Mouse (Mus musculus): ENCODE data around the gene Mpped1.

Mpped1 gene

DNA sequence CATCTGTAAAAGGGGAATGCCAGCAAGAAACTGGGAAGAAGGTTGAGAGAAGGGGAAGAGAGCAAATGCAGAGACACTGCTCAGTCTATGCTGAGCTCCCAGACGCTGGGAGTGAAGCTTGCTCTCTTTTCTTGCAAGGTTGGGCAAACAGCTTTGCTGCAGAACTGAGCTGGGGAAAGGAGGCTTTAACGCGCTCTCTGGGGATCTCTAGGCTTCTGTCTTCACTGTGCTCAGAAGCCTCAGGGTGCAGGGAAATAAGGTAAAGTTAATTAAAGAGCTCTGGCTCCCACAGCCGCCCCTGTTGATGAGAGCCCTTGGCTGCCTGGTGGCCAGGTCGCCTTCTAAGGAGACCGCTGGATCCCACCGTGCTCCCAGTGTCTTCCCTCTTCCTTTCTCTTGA, 17.7 kb downstream of the Mpped1 start:
- DNase-seq = no peak

DNA sequence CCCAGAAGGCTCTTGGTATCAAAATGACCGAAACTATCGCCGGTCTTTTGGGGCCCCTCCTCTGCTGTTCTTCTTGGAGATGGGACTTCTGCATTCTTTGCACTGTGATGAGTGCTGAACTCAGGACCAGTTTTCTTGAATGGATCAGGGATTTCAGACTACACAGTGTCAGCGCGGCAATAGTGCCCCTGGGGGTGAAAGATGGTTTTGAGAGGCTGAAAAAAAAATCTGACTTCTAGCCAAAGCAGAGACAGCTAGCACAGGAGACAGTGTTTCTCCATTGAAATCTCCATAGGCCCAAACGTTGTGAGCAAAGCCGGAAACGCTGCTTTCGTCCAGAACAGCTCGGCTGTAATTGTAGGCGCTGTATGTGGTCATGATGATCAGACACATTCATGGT, 19.7 kb downstream of the Mpped1 start:
- no peak for DNase-seq

DNA sequence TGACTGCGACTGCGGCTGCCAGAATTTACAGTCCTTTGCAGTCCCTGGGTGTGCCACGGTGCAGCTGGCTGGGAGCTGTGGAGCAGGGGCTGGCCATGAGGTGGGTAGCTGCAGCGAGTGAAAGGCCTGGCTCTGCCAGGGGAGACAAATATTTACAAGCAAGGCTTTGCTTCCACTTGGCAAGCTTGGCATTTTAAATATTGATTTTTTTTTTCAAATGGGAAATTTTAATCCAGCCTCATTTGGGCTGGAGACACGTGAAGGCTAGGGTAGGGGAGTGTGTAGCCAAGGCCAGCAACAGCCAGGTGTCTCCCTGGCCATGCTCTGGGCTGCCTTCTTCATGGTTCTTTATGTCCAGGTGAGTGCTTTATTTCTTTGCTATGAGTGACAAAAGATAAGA, 21.7 kb downstream of the Mpped1 start:
- no peak for DNase-seq

DNA sequence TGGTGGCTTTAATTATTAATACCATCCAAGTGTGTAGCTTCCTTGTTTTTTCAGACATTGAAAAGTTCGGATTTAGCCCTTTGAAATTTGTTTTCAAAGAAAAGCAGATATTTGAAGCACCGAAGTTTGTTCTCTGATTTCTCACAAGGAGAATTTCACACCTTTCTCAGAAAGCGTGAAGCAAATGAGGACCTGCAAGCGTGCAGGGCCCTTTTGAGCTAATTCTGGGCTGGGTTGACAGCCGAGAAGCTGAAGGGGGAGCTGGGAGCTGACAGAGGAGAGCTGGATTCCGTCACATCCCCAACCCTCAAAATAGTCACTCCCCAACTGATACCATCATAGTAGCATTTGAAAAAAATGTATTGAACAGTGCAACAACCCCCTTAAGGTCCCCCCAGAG, 34.8 kb downstream of the Mpped1 start:
- DNase-seq = no peak

DNA sequence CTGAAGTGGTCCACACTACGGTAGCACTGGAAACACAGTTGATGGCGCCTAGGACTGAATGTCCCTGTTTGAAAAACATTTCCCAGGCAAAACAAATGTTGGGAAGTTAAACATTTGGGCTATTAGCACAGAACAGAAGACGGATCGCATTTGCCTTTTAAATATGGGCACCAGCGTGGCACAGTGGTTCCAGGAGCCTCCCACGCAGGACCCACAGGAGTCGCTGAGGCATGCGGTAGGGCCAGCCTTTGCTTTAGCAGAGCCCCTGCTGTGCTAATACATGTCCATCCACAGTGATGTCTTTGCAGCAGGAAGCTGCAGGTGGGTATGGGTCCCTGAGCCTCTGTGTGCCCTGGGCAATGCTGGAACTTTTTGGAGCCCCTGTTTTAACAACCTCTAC, 48.7 kb downstream of the Mpped1 start:
- DNase-seq = no peak

DNA sequence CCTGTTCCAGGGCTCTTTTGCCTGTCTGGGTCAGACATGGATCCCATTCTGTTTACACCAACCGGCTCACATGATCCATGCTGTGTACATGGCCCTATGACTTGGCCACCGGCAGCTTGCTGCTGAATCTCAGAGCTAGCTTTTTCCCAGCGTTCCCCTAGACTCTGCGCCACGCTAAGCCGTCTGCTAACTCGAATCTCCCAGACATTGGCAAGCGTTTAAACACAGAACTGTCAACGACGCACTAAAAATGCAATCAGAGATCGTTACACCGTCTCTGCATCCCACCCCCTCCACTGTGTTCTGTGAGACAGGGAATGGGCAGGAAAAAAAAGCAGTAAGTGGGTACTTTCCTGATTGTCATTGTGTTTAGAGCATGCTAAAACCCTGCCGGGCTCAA, 50.0 kb downstream of the Mpped1 start:
- DNase-seq = no peak

DNA sequence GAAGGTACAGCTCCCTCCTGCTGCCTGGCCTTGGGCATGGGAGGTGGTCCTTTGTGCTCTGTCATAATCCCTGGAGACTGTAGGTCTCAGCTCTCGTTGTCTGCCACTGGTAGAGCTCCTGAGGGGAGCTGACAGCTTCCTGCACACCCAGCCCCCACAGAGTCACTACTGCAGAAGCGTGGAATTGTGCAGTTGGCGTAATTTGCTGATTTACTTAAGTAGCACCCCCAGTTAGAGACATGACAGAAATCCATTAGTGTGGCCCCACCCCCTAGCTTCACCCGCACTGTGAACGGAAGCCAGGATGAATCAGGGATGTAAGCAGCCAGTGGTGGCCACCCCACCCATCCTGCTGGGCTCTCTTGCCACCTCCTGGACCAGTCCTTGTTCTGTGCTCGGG, 53.0 kb downstream of the Mpped1 start:
- no peak for DNase-seq

DNA sequence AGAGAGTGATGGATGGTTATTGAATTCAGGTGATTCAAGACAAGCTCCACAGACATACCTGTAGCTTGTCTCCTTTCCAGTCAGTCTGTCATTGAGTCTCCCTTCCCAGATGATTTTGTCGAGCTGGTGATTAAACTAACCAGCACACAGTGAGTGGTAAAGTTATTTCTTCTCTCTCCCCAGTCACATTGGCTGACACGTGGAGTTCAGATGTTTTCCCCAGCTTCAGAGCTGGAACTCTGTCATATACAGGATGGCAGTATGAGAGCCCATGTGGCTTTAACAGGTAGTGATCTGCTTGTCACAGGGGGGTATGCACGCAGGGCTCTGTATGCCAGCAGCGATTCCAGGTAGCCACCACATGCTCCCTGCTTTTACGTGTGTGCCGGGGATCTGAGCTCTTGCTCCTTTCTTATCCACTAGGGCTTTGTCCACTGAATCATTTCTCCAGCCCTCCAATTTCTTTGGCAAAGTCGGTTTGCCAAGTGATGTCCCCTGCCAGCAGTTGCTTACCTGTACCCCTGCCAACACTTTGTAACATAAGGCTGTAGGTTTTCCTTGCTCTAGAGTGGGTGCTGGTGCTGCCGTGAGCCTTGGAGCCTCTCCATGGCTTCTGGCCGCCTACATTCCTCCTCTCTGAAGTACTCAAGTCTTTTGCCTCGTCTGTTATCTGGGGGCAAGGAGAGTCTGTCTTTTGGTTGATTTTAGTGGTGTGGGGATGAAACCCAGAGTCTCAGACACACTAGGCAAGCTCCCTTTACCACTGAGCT, 61.9 kb downstream of the Mpped1 start:
- DNase-seq = no peak

DNA sequence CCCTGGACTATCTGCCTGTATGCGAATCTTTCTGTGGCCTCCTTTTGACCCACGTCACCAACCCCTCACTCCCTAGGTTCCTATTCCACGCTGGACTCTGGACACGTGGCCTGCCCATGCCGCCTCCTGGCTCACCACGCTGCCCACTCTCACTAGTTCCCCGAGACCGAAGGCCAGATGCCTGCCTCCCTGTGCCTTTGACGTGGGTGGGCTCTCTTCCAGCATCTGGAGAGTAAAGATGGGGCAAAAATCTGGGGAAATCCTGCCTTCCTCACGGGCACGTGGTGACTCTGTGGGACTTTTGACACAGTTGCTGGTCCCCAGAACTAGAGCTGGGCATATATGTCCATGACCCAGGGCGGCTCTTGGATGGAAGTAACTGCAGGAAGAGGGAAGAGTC, 63.2 kb downstream of the Mpped1 start:
- DNase-seq = no peak

DNA sequence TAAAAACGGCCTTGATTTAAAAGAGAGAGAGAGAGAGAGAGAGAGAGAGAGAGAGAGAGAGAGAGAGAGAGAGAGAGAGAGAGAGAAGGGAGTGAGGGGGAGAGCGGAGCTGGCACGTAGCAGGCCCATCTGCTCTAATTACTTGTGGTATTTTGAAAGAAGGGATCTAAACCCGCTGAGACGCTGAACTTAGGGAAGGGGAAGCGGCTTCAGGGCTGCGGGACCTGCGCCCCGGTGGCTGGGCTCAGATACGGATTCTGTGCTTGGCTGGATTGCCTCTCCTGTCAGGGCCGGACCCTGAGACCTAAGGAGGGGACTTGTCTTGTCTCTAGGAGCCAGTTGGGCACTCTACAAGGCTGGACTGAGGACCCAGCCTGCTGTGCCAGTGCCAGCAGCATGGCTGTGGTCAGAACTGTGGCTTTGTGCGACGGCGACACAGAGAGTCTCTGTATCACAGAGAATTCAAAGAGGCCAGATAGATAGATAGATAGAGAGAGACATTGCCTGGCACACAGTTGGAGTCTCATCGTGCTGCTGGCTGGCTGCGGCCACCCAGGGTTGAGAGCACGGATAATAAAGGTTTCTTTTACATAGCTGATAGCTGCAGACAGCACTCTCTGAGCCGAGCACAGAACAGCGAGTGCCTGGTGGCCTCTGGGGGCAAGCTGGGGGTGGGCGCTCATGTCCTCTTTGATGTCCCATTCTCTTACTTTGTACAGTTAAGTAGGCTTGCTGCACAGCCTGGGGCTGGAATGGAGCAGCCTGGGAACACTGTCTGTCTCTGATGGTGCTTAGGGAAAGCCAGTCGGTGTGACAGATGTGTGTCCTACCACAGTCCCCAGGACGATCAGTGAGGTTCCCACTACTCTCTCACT, 63.9 kb downstream of the Mpped1 start:
- DNase-seq = no peak

DNA sequence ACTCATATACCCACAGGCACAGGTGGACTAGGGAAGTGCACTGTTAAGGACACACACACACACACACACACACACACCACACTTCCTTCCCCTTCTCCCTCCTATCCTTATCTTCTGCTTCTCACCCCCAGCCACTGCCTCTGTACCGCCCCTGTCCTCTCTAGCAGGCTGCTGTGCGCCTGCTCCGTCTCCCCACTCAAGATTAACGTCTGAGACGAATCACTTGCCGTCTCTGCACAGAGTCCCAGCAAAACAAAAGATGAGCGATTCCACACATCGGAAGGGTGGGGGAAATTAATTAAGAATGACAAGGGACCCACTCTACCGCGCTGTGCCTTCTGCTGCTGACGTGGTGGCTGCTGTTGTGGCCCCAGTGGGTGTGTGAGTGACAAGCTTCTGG, 66.5 kb downstream of the Mpped1 start:
- no peak for DNase-seq

DNA sequence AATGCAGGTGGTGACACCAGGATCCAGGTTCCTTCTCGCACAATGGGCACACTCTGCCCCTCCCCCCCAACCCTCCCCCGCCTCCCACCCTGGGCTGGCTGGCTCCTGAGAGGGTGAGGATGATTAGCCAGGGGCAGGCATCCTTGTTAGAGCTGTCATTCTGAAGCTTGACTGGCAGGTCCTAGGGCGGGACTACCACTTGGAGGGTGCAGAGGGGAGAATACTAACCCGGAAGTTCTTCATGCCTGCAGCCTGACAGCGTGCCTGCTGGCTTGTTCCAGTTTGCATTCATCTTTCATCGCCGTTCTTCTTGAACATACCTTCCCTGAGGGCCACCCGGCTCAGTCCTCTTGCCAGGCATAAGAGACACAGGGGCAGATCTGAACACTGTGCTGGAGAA, 67.3 kb downstream of the Mpped1 start:
- DNase-seq = no peak

DNA sequence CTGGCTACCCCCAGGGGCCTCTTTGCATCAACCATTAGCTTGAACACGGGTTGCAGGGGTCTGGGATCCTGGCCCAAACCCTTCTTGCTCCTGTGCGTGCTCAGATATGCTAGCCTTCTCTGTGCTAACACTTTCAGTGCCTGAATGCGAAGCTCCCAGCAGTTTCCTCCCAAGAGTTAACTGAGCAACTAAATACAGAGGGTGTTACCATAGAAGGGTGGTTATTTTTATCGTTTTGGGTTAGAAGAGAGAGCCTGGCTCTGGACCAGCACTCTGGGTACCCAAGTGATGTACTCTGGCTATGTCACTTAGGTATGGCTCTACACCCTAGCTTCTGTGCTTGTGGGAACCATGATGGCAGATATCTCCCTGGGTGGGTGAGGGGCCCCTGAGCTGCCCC, 68.2 kb downstream of the Mpped1 start:
- DNase-seq = no peak

DNA sequence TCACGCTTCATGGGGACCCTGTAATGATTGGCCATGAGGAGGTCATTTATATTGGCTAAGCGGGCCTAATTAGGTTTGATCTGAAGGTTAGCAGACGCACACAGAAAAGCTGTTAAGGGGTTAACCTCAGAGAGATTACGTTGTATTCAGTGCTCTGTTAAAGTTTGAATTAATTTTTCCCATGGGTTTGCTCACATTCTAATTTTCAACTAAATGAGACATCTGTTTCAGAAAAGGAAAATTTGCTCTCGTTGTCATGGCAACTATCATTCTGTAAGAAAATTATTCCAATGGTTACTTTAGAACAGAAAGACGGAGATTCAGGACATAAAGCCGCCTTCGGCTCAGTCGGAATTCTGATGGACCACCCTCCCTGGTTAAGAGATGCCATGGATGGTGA, 68.9 kb downstream of the Mpped1 start:
- no peak for DNase-seq

DNA sequence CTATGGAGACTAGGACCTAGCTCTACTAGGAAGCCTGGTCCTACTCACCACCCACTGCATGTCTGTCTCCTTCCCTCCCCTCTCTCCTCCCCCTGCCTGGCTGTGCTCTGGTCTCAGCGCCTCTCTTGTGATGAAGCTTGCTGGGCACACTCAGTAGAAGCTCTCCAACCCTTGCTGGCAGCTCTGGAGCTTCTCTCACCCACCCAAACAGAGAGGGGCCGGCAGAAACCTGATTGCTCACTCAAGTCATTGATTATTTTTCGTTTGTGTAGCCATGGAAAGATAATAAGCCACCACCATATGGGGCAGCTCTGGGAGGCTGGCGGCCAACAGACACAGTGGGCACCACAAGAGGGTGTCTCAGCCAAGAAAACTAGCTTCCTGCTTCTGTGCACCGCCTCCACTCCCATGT, 74.1 kb downstream of the Mpped1 start:
- no peak for DNase-seq

DNA sequence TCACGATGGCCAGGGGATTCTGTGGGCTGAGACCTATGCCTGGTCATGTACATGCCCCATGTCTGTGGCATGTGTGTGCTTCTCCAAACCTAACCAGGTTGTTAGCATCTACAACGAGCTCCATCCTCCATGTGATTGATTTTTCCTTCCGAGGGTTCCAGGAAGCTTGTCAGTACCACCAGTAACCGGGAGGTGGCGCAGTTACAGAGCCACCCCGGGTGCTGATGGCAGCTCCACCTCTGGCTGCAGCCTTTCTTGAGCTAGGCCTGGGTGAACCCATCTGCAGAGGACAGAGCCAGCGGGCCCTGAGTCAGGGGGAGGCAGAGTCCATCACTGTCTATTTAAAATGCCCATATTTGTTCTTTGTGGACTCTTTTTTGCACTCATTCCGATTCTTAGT, 77.9 kb downstream of the Mpped1 start:
- peak; percentile 35 for DNase-seq

DNA sequence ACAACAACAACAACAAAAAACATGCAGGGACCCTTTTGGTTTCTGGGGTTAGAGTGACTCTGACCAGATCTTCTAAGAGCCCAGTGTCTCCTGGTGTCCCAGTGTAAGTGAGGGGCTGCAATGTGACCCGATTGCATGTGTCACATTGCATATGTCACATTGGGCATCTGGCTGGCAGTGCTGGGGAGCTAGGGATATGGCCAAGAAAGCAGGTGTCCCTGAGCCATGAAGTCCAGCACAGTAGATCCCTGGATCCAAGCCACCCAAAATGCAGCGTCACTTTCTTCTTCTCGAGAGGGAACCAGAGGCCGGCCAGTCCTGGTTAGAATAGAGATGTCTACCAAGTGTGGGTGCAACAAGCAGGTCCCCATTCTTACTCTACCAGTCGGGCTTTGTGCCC, 86.4 kb downstream of the Mpped1 start:
- no peak for DNase-seq

DNA sequence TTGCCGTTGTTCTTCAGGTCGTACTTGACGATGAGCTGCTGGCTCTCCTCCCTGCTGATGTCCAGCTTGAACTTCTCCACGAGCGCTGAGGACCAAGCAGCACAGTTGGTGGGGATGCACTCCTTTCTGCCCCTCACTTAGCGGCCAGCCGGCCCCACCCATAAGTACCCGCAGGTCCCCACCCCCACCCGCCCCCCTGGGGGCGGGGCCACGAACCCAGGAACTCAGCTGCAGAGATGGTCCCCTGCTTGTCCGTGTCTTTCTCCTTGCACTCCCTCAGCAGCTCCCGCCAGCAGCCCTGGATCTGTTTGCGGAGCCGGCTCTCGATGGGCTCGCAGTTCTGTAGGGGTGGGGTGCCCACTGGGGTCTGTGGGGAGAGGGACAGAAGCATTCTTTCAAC, 91.7 kb downstream of the Mpped1 start:
- peak; percentile 13 for DNase-seq

DNA sequence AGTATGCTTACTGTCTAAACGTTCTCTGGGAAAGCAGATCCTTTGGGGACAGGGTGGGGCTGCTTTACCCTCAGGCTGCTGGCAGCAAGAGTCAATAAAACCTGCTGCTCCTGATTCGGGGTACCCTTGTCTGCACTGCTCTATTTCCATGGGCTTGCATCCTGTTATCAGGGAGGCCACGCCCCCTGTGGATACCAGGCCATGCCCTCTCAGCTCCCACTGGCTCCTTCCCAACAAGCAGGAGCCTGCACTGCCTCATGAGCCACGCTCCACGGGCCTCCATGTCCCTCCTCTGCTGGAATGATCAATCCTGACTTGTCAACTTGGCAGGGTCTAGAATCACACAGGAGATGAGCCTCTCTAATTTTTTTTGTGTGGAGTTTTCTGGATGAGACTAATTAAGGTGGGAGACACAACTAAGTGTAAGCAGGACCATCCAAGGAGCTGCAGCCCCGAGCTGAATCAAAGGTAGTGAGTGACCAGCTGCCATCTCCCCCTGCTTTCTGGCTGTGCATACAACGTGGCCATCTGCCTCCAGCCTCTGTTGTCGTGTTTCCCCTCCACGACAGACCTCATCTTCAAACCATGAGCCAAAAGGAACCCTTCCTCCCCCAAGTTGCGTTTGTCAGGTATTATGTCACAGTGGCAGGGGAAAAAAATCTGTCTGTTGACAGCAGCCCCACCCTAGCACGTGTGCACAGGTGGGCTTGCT, 98.0 kb downstream of the Mpped1 start:
- no peak for DNase-seq

DNA sequence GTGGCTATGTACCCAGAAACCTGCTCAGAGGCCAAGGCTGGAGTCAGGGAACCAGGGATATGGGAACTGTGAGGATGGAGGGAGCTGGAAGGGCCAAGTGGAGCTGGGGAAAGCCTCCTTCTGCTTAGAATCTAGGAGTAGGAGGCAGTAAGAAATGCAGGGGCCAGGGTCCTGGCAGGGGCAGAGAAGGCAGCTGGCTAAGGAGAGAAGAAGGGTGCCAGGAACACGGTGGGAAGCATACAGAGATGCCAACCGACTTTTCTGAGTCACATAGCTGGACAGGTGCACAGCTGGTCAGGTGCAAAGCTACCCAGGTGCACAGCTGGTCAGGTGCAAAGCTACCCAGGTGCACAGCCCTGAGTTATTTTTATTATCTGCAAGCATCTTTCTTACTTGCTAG, 98.6 kb downstream of the Mpped1 start:
- DNase-seq = no peak

DNA sequence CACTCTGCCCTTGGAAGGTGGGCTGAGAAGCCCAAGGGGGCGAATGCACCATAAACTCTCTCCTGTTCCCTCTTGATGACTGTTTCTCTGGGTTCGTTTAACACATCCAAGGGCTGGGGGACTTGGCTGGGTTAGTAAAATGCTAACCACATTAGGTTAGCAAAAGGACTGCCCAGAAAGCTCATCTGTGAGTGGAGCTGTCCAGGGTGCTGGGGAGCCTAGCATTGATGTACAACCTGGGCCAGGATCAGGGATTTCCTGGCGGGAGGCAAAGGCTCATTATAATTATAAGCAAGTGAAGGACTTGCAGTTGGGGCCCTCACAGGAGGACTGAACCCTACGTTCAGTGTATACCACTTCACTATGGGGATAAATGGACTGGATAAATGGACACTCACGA, 100.6 kb downstream of the Mpped1 start:
- DNase-seq = peak; percentile 48

DNA sequence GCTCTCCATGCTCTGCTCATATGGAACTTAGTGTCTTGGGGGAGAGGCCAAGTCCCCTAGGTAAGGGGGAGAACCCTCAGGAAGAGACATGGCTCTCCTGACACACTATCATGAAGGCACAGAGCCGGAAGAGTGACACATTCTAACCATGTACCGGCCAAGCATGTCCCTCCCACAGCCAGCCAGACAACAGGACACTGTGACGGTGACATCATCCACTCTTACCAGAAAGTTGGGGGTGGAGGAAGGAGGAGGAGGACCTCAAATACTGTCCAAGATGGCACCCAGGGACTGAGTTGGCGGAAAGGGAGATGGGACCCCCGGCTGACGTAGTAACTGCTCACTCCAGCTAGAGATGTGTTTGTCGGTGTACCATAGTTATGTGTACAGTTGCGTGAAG, 104.6 kb downstream of the Mpped1 start:
- DNase-seq = no peak

DNA sequence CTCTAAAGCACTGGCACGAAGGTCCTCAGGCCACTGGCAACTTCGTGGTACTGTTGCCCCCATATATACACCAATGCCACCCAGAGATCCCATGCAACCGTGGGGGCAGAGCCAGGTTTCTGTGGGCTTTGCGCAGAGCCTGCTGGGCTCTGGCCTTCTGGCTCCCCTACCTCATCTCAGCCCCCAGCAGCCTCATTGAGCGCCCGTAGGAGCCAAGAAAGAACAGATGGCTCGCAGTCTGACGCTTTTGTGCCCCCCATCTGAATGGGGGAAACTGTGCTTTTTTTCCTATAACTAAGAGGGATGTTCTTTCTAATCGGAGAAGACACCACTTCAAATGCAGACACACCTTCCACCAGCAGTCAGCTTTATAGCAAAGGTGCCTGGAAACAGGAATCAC, 105.0 kb downstream of the Mpped1 start:
- DNase-seq = no peak

DNA sequence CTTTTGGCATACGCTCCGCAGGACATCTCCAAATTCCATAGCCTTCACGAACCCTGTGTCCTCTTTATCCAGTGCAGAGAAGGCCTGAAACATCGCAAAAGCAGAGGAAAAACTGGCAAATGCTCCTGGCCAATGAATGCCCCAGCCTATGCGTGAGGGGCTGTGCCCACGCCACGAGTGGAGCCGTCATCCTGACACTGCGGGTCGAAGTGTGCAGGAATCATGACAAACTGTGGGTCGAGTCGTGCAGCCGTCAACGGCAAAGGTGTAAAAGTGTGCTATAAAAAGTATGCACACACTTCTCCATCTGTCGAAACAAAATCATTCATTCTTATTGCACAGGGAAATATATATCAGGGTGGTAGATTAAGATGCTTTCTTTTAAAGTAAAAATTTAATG, 113.6 kb downstream of the Mpped1 start:
- no peak for DNase-seq

Data from liver (tissue).